Mouse (Mus musculus): Measurements from ENCODE around the gene Traf3ip1. TPM values are rescaled to one million over a fixed set of nuclear protein-coding genes. Genes with fewer than 3 reads are reported as not detected.

The Traf3ip1 gene
- total RNA-seq (2021): 10 to 100 TPM; 15.8 to 16.5 TPM
- long read RNA-seq, experiment 1, partial matches to known transcripts: 0 of 1 reads
- long read RNA-seq, experiment 1, other reads (novel, unspliced or antisense): 1 of 1 reads
- long read RNA-seq, experiment 2, partial matches to known transcripts: 1 of 2 reads
- long read RNA-seq, experiment 2, other reads (novel, unspliced or antisense): 1 of 2 reads

DNA sequence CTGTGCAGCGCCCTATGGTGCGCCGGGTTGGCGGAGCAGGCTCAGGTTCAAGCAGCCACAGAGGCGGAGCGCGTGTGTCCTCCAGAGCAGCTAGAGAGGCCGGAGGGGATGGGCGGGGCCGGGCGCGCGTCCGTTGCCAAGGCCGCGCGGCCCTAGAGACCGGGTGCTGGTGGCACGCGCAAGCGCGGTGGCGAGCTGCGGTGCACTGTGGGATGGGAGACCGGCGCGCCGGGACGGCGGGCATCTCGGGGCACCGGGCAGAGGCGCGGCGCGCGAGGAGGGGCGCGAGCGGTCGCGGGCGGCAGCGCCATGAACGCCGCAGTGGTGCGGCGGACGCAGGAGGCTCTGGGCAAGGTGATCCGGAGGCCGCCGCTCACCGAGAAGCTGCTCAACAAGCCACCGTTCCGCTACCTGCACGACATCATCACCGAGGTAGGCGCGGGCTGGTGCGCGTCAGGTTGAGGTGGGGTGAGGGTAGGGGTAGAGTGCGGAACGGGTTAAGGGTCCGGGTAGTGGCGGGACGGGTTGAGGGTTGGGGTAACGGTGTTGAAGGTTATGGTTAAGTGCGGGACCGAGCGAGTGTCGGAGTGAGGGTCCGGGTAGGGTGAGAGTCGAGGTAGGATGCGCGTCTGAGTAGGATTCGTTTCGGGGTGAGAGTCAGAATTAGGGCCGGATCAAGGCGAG is at the start of gene Traf3ip1:
TSS of gene Traf3ip1 (plus strand) at position 191 of the 684 bp plus-strand sequence.
- H3K27ac ChIP-seq: peak within 1 kb of the TSS; percentile 62
- intact Hi-C loops (cut with DNase I): no loop called here
- DNase-seq (ENCODE audit: extremely low spot score in 1 of 2, low spot score in 2 of 2): peak; percentile 93 to 94
- no peak; the same call in 1 of the 2 replicates for TF ChIP-seq CTCF (IDR thresholded peaks at IDR 0.05)
- H3K4me3 ChIP-seq: peak within 1 kb of the TSS; percentile 87

DNA sequence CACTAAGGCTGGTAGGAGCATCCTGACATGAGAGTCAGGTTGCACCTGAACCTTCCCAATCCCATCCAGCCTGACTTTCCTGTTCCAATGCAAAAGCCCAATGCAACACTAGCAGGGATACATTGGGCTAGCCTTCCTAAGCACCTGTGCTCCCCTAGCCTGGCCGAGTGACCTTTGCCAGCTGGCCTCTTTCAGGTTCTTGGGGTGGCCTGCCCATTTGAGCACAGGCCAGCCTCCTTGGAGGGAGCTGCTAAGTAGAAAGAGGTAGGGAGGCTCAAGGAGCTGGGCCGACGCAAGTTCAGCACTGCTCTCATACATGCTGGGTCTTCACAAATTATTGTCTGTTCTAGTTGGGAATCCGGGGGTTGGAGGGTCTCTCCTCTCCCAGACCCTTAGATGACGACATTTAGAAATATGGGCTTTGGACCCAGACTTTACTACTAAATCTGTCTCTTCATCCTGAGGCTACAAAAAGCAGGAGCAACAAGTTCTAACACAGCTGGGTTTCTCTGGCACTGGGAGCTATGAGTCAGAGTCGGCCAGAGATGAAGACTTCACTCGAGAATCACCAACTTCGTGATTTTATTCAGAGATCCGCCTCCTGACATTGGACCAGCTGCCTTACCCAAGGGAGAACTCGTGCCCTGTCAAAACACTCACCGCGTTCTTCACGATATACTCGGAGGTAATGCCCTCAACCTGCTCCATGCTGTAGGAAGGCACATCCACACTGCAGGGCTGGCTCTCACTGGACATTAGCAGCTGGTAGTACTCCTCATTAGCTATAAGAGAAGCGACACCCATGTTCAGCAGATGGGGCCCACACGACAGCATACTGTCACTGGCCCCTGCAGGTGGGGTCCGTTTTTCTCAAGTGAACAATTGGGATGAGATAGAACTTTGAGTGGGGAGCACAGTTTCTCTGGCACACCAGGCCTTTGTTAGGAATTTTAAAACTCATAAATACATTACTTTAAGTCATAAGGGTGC is 49.3 kb upstream of the Traf3ip1 start:
- intact Hi-C loops (cut with DNase I): no loop called here
- DNase-seq (ENCODE audit: extremely low spot score in 1 of 2, low spot score in 2 of 2): peak in 1 of 2 experiments; percentile 36
- H3K4me3 ChIP-seq: no peak overlapping the region
- no peak for TF ChIP-seq CTCF (IDR thresholded peaks at IDR 0.05)
- H3K27ac ChIP-seq: peak overlapping the region; percentile 15; the same call in 1 of the 2 replicates

DNA sequence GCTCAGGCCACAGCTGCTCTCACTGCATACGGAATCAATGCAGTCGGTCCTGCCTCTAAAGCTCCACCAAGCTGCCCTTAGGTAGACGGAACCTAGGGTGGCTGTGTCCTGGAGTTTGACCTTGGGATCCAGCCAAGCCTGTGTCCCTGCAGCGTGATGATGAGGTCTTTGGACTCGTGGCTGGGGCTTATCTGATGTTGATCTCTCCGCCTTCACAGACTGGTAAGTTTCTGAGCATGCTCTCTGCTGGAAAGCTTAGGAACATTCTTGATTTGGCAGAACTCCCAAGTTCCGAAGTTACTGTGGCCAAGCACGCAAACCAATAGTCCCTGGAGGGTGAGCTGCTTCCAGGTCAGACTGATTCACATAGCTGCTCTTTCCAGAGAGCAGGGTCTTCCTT is 48.4 kb upstream of the Traf3ip1 start:
- DNase-seq (ENCODE audit: extremely low spot score in 1 of 2, low spot score in 2 of 2): no peak
- Histone ChIP-seq H3K4me3 (no peak overlapping the region), H3K27ac (peak overlapping the region; percentile 42; the same call in 1 of the 2 replicates)
- intact Hi-C loops (cut with DNase I): no loop called here
- no peak for TF ChIP-seq CTCF (IDR thresholded peaks at IDR 0.05)

DNA sequence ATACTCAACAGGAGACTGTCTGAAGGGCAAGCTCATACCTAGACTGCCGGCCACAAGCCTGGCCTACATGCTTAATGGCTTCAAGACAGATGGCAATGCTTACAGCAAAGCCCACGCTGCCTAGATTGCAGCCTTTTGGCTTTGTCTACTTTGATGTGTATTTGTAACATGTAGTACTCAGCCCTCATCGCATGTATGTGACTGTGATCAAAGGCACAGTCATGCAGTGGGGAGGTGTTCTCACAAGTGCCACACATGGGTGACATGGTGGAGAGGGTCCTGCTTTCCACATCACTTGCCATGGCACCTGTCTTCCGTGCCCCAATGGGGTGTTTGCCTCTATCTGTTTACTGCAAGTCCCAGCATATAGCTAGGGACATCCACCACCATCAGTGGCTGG is 47.9 kb upstream of the Traf3ip1 start:
- peak overlapping the region; percentile 42; the same call in 1 of the 2 replicates for H3K27ac ChIP-seq
- DNase-seq (ENCODE audit: extremely low spot score in 1 of 2, low spot score in 2 of 2): no peak
- H3K4me3 ChIP-seq: no peak overlapping the region
- intact Hi-C loops (cut with DNase I): no loop called here
- no peak for TF ChIP-seq CTCF (IDR thresholded peaks at IDR 0.05)

DNA sequence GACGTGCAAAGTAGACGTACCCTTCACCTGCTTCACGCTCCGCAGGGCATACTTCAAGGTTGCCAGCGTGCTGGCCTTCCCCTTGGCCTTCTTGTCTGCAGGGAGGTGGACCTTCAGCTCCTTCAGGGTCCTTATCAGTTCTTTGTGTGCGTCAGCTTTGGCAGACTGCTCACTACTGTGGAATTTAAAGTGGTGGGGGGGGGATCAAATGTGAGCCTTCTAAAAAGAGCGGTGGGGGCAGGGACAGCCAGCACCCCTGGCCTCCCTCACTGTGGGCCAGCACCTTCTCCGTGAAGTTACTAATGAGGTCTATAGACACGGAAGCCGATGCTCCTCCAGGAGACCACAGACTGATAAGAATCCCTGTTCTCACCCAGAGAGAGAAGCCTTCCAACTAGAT is 45.8 kb upstream of the Traf3ip1 start:
- DNase-seq (ENCODE audit: extremely low spot score in 1 of 2, low spot score in 2 of 2): no peak
- TF ChIP-seq CTCF (IDR thresholded peaks at IDR 0.05): no peak
- Histone ChIP-seq H3K27ac (no peak overlapping the region), H3K4me3 (no peak overlapping the region)
- intact Hi-C loops (cut with DNase I): no loop called here

DNA sequence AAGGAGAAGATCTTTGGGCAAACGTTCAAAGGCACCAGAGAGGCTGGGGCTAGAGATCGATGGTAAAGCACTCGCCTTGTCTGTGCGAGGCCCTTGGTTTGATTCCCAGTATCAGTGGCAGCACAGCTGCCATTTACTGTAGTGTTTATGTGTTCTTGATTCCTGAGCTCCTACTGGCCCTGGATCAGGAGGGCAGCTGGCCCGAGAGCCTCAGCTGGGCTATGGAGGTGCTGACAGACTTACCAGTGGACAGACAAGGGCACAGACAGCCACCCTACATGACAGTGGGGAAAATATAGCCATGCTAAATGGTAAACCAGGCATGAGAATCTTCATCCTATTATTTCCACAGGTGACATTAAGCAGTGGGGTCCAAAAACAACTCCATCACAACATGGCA is 43.6 kb upstream of the Traf3ip1 start:
- intact Hi-C loops (cut with DNase I): loop anchor here (10.0 kb wide), 1 partner anchor 246 kb away; no protein-coding TSS in a partner anchor
- TF ChIP-seq CTCF (IDR thresholded peaks at IDR 0.05): no peak
- no peak overlapping the region for H3K27ac ChIP-seq
- H3K4me3 ChIP-seq: no peak overlapping the region
- DNase-seq (ENCODE audit: extremely low spot score in 1 of 2, low spot score in 2 of 2): no peak

DNA sequence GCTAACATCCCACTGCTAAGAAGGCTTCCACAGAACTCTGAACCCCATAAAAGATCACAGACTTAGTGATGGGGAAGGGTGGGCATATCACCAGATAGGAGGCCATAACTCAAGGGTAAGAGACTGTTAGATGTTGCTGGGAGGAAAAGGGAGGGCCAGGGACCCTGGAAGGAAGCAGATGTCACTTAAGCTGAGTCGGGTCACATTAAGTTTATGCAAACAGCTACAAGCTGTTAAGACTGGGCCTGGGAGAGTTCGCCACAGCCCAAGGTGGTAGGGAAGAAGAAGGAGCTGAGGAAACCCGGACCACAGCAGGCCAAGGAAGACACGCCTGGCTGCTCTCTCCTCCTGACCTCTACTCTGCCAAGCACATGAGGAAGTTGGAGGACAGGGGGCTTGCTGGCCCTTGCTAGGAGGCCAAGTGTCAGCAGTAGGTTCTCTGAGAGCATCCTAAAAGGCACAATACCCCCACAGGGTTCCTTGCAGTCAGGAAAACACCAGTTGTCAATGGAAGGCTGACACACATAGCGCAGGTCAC is 42.8 kb upstream of the Traf3ip1 start:
- no peak for TF ChIP-seq CTCF (IDR thresholded peaks at IDR 0.05)
- intact Hi-C loops (cut with DNase I): loop anchor here (10.0 kb wide), 1 partner anchor 247 kb away; no protein-coding TSS in a partner anchor
- no peak overlapping the region for H3K4me3 ChIP-seq
- H3K27ac ChIP-seq: no peak overlapping the region
- no peak for DNase-seq (ENCODE audit: extremely low spot score in 1 of 2, low spot score in 2 of 2)

DNA sequence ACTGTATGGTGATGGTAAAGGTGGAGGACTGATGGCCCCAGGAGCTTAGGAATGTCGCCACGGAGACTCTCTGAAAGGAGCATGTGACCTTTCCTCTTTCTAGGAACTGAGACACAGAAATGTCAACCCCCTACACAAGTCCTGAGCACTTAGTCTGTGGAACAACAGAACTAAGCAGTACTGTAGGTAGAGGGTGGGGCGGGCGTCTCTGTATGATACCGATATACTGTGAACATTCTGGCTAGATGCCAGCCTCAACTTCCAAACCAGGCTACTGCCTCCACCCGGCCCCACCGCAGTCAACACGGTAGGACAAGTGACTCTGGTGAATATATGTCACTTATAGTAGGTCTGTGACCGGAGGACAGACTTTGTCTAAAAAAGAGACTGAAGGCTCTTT is 40.5 kb upstream of the Traf3ip1 start:
- TF ChIP-seq CTCF (IDR thresholded peaks at IDR 0.05): no peak
- intact Hi-C loops (cut with DNase I): loop anchor here (10.0 kb wide), 1 partner anchor 249 kb away; no protein-coding TSS in a partner anchor
- no peak overlapping the region for H3K27ac ChIP-seq
- no peak overlapping the region for H3K4me3 ChIP-seq
- DNase-seq (ENCODE audit: extremely low spot score in 1 of 2, low spot score in 2 of 2): no peak

DNA sequence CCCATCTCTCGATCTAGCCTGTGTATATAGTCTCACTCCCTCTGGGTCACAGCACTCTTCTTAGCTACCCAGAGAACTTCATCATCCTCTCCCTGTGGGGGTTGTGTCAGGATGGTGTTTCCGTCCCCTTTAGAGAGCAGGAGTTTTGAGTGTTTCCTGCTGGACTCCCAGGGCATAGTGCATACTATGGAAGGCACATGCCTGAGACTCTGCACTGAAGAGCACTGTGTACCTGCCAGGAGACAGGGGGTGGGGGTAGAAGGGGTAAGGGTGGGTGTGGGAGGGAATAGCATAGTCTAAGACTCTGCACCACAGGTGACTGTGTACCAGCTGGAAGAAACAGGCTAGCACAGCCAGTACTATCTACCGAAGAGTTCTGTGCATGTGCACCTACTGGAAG is 40.1 kb upstream of the Traf3ip1 start:
- intact Hi-C loops (cut with DNase I): loop anchor here (10.0 kb wide), 1 partner anchor 250 kb away; no protein-coding TSS in a partner anchor
- Histone ChIP-seq H3K27ac (no peak overlapping the region), H3K4me3 (no peak overlapping the region)
- TF ChIP-seq CTCF (IDR thresholded peaks at IDR 0.05): no peak
- DNase-seq (ENCODE audit: extremely low spot score in 1 of 2, low spot score in 2 of 2): no peak

DNA sequence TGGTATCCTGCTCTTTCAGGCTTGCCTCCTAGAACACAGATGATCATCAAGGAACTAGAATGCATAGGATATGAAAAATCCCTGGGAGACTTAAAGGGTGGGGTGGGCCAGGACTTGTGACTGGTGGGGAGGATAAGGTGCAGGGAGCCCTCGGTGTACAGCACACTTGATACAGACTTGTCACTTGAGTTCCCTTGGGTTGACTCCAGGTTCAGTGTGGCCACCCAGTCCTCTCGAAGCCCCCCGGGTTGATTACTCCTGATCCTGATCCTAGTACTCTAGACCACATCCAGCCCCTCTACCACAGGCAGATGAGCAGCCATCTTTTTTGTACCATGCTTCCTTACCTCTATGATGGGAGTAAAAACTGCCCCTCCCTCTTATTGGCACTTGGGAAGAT is 39.5 kb upstream of the Traf3ip1 start:
- no peak overlapping the region for H3K27ac ChIP-seq
- DNase-seq (ENCODE audit: extremely low spot score in 1 of 2, low spot score in 2 of 2): no peak
- intact Hi-C loops (cut with DNase I): loop anchor here (10.0 kb wide), 1 partner anchor 250 kb away; no protein-coding TSS in a partner anchor
- no peak for TF ChIP-seq CTCF (IDR thresholded peaks at IDR 0.05)
- no peak overlapping the region for H3K4me3 ChIP-seq

DNA sequence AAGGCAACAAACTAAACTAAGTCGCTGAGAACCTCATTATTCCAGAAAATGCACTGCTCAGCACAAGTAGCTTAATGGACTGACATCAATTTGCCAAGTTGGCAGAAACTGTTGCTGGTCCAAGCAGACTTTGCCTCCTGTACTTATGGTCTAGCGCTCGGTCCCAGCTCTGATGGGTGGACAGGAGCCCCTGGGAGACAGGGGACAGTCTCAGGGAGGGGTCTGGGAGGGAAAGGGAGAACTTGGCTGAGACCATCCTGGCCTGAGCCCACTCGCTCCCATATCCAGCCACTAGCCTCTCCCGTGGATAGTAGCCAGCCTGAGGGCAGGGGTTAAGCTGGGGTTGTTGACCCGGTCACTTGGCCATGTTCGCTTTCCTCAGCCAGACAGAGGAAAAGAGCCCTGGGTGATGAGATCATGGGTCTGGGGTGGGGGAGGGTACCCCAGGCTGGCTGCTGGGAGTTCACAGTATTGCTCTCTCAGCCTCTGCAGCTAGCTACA is 38.7 kb upstream of the Traf3ip1 start:
- peak overlapping the region; percentile 96 for H3K4me3 ChIP-seq
- peak overlapping the region; percentile 30 for H3K27ac ChIP-seq
- intact Hi-C loops (cut with DNase I): loop anchor here (10.0 kb wide), 1 partner anchor 251 kb away; no protein-coding TSS in a partner anchor
- DNase-seq (ENCODE audit: extremely low spot score in 1 of 2, low spot score in 2 of 2): no peak
- no peak for TF ChIP-seq CTCF (IDR thresholded peaks at IDR 0.05)

Data from left cerebral cortex, adult 2 months (tissue).